Mouse (Mus musculus): ENCODE results near the gene Ranbp6.

DNA sequence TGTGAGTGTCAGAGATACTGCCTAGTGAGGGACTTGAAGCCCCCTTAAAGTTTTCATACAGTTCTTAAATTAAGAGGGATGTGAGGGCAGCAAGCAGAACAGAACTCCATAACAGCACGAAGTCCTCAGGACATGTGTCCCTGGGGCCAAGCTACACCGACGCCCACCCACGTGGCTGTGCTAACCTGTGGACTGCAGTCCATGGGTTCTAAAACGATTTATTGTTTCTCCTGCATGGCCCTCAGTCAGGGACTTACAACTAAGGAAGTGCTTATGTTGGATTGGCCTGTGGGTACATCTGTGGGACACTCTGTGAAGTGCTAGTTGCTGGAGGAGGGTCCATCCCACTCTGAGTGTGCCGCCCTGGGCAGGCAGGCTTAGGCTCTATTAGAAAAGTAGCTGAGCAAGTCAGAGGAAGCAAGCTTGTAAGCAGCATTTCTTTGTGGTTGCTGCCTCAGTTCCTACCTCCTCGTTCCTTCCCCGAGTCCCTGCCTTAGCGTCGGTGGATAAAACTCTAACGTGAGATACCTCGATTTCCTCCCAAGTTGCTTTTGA, 10.8 kb upstream of the Ranbp6 start:
- no peak for TF ChIP-seq CTCF (IDR thresholded peaks at IDR 0.05; ENCODE audit: borderline replicate concordance, insufficient read depth, low read length)
- TF ChIP-seq POLR2A (IDR thresholded peaks at IDR 0.05; ENCODE audit: low read depth, low read length) = no peak
